Mouse (Mus musculus) heart, postnatal 10 days (tissue): ENCODE measurements around the gene Fkbp15. TPM values are rescaled to one million over a fixed set of nuclear protein-coding genes. Genes with fewer than 3 reads are reported as not detected.

Experiments used
- total RNA-seq, 2 experiments: library from RNA; stranded (reverse); gene quantifications; 2 replicates each; pipeline ENCODE4 v1.2.3; 2021

Gene Fkbp15
- total RNA-seq, 2 experiments from 2014 or later = 25.5 to 25.8 TPM

Other genes starting within 250 kb of the Fkbp15 start
- gene Mup21, start 209.7 kb downstream of the Fkbp15 start, total RNA-seq = not detected
- gene Zfp37, start 129.5 kb downstream of the Fkbp15 start, total RNA-seq = 1 to 10 TPM; 3.9 to 4.7 TPM
- gene Slc31a2, start 98.0 kb downstream of the Fkbp15 start, total RNA-seq = 10 to 100 TPM; 12.5 to 13.4 TPM
- gene Slc31a1, start 179 bp upstream of the Fkbp15 start, total RNA-seq = 10 to 100 TPM; 31.3 to 31.8 TPM
- 10 to 100 TPM; 47.3 to 58.5 TPM for gene Cdc26, start 48.1 kb upstream of the Fkbp15 start, total RNA-seq
- gene Prpf4, start 48.2 kb upstream of the Fkbp15 start, total RNA-seq = 10 to 100 TPM; 10.9 to 11.5 TPM
- not detected for gene Rnf183, start 74.7 kb upstream of the Fkbp15 start, total RNA-seq
- gene Wdr31, start 110.3 kb upstream of the Fkbp15 start, total RNA-seq = 1 to 10 TPM in 1 of 2 experiments, under 1 TPM in 1; 0.89 to 1.0 TPM
- under 1 TPM in 1 of 2 experiments, not detected in 1; 0.19 TPM for gene Bspry, start 119.5 kb upstream of the Fkbp15 start, total RNA-seq
- 1 to 10 TPM; 6.1 to 6.4 TPM for gene Hdhd3, start 142.9 kb upstream of the Fkbp15 start, total RNA-seq
- 10 to 100 TPM; 61.1 to 65.2 TPM for gene Alad, start 159.4 kb upstream of the Fkbp15 start, total RNA-seq
- 10 to 100 TPM; 23.4 to 24.4 TPM for gene Pole3, start 164.5 kb upstream of the Fkbp15 start, total RNA-seq
- under 1 TPM; 0.22 to 0.34 TPM for gene 4933430I17Rik, start 164.8 kb upstream of the Fkbp15 start, total RNA-seq
- 10 to 100 TPM; 51.1 to 60.0 TPM for gene Rgs3, start 199.3 kb upstream of the Fkbp15 start, total RNA-seq